Mouse (Mus musculus): ENCODE measurements around the gene Zmynd8.

- TF ChIP-seq CTCF (conservative IDR thresholded peaks at IDR 0.05; ENCODE audit: insufficient read depth, insufficient read length, low read depth, low read length) (no peak), POLR2A (IDR thresholded peaks at IDR 0.05; ENCODE audit: low read depth, low read length) (no peak)
These were observed 24.9 kb upstream of the Zmynd8 start for GRCm38 (mm10) chr2:165923715-165924114.
